Mouse (Mus musculus): ENCODE measurements around the gene Abcd3.

Abcd3 gene

DNA sequence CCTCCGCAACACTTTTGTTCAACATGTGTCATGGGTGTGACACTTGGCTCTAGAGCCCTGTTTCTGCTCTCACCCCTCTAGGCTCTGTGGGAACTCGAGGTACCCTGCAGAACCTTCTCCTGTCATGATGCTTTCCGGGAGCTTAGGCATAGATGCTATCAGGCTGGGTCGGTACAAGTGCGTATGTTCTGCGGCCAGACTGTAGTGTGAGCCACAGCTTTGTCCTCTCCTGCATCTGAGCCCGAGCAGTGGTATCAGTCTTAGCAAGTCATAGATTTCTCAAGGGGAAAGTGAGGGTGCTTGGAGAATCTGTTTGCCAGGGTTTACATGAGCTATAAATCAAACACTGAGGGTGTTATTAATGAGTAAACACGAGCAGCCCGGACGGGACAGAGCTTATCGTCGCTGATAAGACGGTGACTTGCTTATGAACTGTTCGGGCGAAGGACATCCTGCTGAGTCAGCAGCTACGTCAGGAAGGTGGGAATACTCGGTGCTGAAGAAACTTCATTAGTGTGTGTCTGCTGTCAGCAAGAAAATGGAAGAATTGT lies 101.9 kb downstream of the Abcd3 start:
- no peak for DNase-seq (ENCODE audit: low read depth, low spot score)

DNA sequence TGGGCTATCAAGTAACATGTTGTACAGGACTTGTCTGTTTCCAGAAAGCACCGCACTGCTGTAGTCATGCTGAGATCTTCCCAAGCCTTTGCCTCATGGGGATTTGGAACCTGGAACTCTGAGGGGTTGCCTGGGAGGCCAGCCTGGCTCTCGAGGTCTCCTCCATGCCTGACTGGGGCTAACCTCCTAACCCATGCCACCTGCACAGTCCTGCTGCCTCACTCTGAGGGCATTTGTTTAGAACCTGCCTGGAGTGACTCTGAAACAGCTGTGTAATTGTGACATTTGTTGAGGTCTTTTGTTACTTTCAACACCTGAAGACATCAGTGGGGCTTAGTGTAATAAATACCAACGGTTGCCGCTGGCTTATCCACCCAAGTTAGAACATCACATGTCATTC lies 102.9 kb downstream of the Abcd3 start:
- DNase-seq (ENCODE audit: low read depth, low spot score): no peak

DNA sequence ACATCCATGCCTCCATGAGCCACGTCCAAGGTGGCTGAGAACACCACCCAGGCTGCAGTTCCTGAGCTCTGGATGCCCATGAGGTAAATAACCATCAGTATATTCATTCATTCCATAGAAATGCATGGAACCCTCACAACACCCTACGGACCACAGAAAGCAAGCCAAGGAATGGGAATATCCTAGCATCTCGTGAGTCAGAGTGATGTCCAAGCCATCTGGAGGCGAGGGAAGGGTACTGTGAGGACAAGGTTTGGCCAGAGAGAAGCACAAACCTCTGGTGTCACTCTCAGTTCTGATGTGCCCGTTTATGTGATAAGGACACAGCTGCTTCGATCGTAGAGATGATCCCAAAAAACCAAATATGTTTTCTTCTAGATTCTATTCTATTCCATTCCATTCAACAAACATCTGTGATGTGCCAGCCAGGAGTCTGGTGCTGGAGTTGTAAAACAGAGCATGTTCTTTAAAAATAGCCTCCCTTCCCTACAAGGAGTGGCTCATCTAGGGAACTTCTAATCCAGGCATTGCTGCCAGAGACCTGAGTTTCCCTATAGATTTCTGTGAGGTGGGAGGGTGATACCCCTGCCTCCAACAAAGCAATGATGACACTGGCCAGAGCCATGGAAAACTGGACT lies 104.1 kb downstream of the Abcd3 start:
- DNase-seq (ENCODE audit: low read depth, low spot score): no peak

All from brain, embryonic 18.5 days (tissue).